8 mouse cellular contexts compared by ENCODE assay signal in genomic region chr10:81329194-81329975, GRCm38 (mm10). TPM values are rescaled to one million over a fixed set of nuclear protein-coding genes. Genes with fewer than 3 reads are reported as not detected.
DNase-seq lines count a peak whose midpoint lies in the region; ATAC-seq and TF ChIP-seq lines count a peak whose summit lies in the region.

No protein-coding gene starts in this region.

- TF ChIP-seq POLR2A in testis, adult 2 months (IDR thresholded peaks at IDR 0.05; ENCODE audit: control insufficient read depth, low read depth, low read length): no peak

- no peak for TF ChIP-seq CTCF in testis, adult 2 months (IDR thresholded peaks at IDR 0.05; ENCODE audit: control insufficient read depth, insufficient read depth, insufficient replicate concordance, low read depth, low read length)
- TF ChIP-seq CTCF in midbrain, postnatal 0 days (IDR thresholded peaks at IDR 0.05): no peak

- no peak overlapping the region for H3K4me2 ChIP-seq in limb, embryonic 11.5 days (ENCODE audit: low read depth, severe bottlenecking)
- H3K4me2 ChIP-seq in midbrain, postnatal 0 days (ENCODE audit: low read depth, low read length, poor library complexity, severe bottlenecking): no peak overlapping the region

- ATAC-seq in limb, embryonic 11.5 days (ENCODE audit: insufficient number of reproducible peaks, low FRiP score, low TSS enrichment, low read depth): no peak
- no peak for ATAC-seq in midbrain, postnatal 0 days (ENCODE audit: low FRiP score)

- H3K27ac ChIP-seq in testis, adult 2 months (ENCODE audit: control insufficient read depth, insufficient read depth, low read depth, low read length): peak overlapping the region; percentile 27; the same call in 1 of the 2 replicates
- H3K27ac ChIP-seq in limb, embryonic 11.5 days (replicated peaks; ENCODE audit: low read depth, low read length): 0 out of 2 replicates have a peak overlapping the region, but pooled peaks have one; percentile 8
- H3K27ac ChIP-seq in midbrain, postnatal 0 days (ENCODE audit: low read depth, low read length): no peak overlapping the region

- no peaks in the 10 kb centered on the region for H3K36me3 ChIP-seq in testis, adult 2 months (ENCODE audit: control insufficient read depth, insufficient read depth, low read length)
- H3K36me3 ChIP-seq in limb, embryonic 11.5 days (ENCODE audit: control insufficient read depth, insufficient read depth, low read length): peaks cover 25% of the 10 kb centered on the region
- peaks cover 33% of the 10 kb centered on the region for H3K36me3 ChIP-seq in midbrain, postnatal 0 days (ENCODE audit: insufficient read depth, low read length)

- H3K4me1 ChIP-seq in testis, adult 2 months (ENCODE audit: control insufficient read depth, insufficient read depth, low read length): peaks cover 7% of the 10 kb centered on the region
- 0 out of 2 replicates have a peak, but pooled peaks cover 7% of the 10 kb centered on the region for H3K4me1 ChIP-seq in limb, embryonic 11.5 days (ENCODE audit: control insufficient read depth, insufficient read depth, low read length)
- no peaks in the 10 kb centered on the region for H3K4me1 ChIP-seq in midbrain, postnatal 0 days (ENCODE audit: insufficient read depth, low read length)

- H3K4me3 ChIP-seq in testis, adult 2 months (ENCODE audit: control insufficient read depth, low read depth, low read length): no peak overlapping the region
- no peak overlapping the region for H3K4me3 ChIP-seq in limb, embryonic 11.5 days (ENCODE audit: low read depth, low read length)
- no peak overlapping the region for H3K4me3 ChIP-seq in midbrain, postnatal 0 days (ENCODE audit: low read depth, low read length)

- 69% methylated on average over 10 of the region's 10 CpGs for WGBS in limb, embryonic 11.5 days
- 74% methylated on average over 10 of the region's 10 CpGs for WGBS in midbrain, postnatal 0 days

- peak; percentile 62 for DNase-seq in adrenal gland, postnatal 14 days
- no peak for DNase-seq in adrenal gland, postnatal 25 days
- no peak for DNase-seq in testis, postnatal 14 days (ENCODE audit: low spot score)
- DNase-seq in limb, embryonic 11.5 days (ENCODE audit: low spot score): no peak
- peak; percentile 80 to 82 for DNase-seq in spleen, postnatal 36 days (ENCODE audit: low spot score in 2 of 2)
- no peak for DNase-seq in cerebellum, adult 11-12 months
- no peak for DNase-seq in midbrain, postnatal 0 days (ENCODE audit: low spot score)

- no peaks in the 10 kb centered on the region for H3K9me3 ChIP-seq in limb, embryonic 11.5 days (ENCODE audit: control insufficient read depth, low read length)
- H3K9me3 ChIP-seq in midbrain, postnatal 0 days (ENCODE audit: low read length): no peaks in the 10 kb centered on the region

- H3K9ac ChIP-seq in limb, embryonic 11.5 days (ENCODE audit: low read length): peak overlapping the region; percentile 30; the same call in 1 of the 2 replicates
- H3K9ac ChIP-seq in midbrain, postnatal 0 days (replicated peaks; ENCODE audit: low read length, poor library complexity, severe bottlenecking): no peak overlapping the region

- no peaks in the 10 kb centered on the region for H3K27me3 ChIP-seq in testis, adult 2 months (ENCODE audit: control insufficient read depth, insufficient read depth, low read length)
- peaks cover 14% of the 10 kb centered on the region for H3K27me3 ChIP-seq in limb, embryonic 11.5 days (ENCODE audit: control insufficient read depth, insufficient read depth, low read length)
- H3K27me3 ChIP-seq in midbrain, postnatal 0 days (ENCODE audit: insufficient read depth, low read length): peaks cover 11% of the 10 kb centered on the region

RNA-seq across cellular contexts. Expression of gene Tbxa2r, which starts 0.9 kb away (rescaled TPM):
- total RNA-seq in adrenal gland, postnatal 14 days (2021): 38.6 and 47.0 TPM in 2 replicates
- total RNA-seq in adrenal gland, postnatal 25 days (2021): 65.7 and 69.5 TPM in 2 replicates
- 0.47 and 0.91 TPM in 2 replicates for polyA plus RNA-seq in testis, adult 2 months (2012; rRNA removed)
- 1.7 and 1.8 TPM in 2 replicates for polyA plus RNA-seq in limb, embryonic 11.5 days (2014; fragmentation: Nextera tagmentation; extraction: Ambion mirVana)
- total RNA-seq in midbrain, postnatal 0 days (2014; rRNA removed): 4.3 and 7.0 TPM in 2 replicates
- polyA plus RNA-seq in midbrain, postnatal 0 days (2015; fragmentation: Nextera tagmentation; extraction: Ambion mirVana): 3.8 and 4.7 TPM in 2 replicates

RNA-seq across cellular contexts. Expression of gene Cactin, which starts 8.5 kb away (rescaled TPM):
- 33.1 and 40.7 TPM in 2 replicates for total RNA-seq in adrenal gland, postnatal 14 days (2021)
- 44.0 and 45.7 TPM in 2 replicates for total RNA-seq in adrenal gland, postnatal 25 days (2021)
- 13.4 and 16.5 TPM in 2 replicates for polyA plus RNA-seq in testis, adult 2 months (2012; rRNA removed)
- 35.9 and 40.0 TPM in 2 replicates for polyA plus RNA-seq in limb, embryonic 11.5 days (2014; fragmentation: Nextera tagmentation; extraction: Ambion mirVana)
- 19.5 and 22.7 TPM in 2 replicates for total RNA-seq in midbrain, postnatal 0 days (2014; rRNA removed)
- polyA plus RNA-seq in midbrain, postnatal 0 days (2015; fragmentation: Nextera tagmentation; extraction: Ambion mirVana): 18.4 and 20.2 TPM in 2 replicates

RNA-seq across cellular contexts. Expression of gene Gipc3, which starts 13.7 kb away (rescaled TPM):
- total RNA-seq in adrenal gland, postnatal 14 days (2021): 4.6 and 5.1 TPM in 2 replicates
- total RNA-seq in adrenal gland, postnatal 25 days (2021): 4.5 and 4.7 TPM in 2 replicates
- polyA plus RNA-seq in testis, adult 2 months (2012; rRNA removed): 3.3 and 4.1 TPM in 2 replicates
- polyA plus RNA-seq in limb, embryonic 11.5 days (2014; fragmentation: Nextera tagmentation; extraction: Ambion mirVana): not detected in 2 replicates
- total RNA-seq in midbrain, postnatal 0 days (2014; rRNA removed): 0.09 and 0.16 TPM in 2 replicates
- not detected in 2 replicates for polyA plus RNA-seq in midbrain, postnatal 0 days (2015; fragmentation: Nextera tagmentation; extraction: Ambion mirVana)

RNA-seq across cellular contexts. Expression of gene Hmg20b, which starts 20.9 kb away (rescaled TPM):
- total RNA-seq in adrenal gland, postnatal 14 days (2021): 83.0 and 90.1 TPM in 2 replicates
- total RNA-seq in adrenal gland, postnatal 25 days (2021): 102 and 111 TPM in 2 replicates
- 23.0 and 27.7 TPM in 2 replicates for polyA plus RNA-seq in testis, adult 2 months (2012; rRNA removed)
- polyA plus RNA-seq in limb, embryonic 11.5 days (2014; fragmentation: Nextera tagmentation; extraction: Ambion mirVana): 129 and 130 TPM in 2 replicates
- 9.6 and 12.6 TPM in 2 replicates for total RNA-seq in midbrain, postnatal 0 days (2014; rRNA removed)
- polyA plus RNA-seq in midbrain, postnatal 0 days (2015; fragmentation: Nextera tagmentation; extraction: Ambion mirVana): 23.4 and 24.5 TPM in 2 replicates

RNA-seq across cellular contexts. Expression of gene Mfsd12, which starts 27.9 kb away (rescaled TPM):
- total RNA-seq in adrenal gland, postnatal 14 days (2021): 15.2 and 16.3 TPM in 2 replicates
- total RNA-seq in adrenal gland, postnatal 25 days (2021): 14.3 and 21.6 TPM in 2 replicates
- 33.1 and 39.7 TPM in 2 replicates for polyA plus RNA-seq in testis, adult 2 months (2012; rRNA removed)
- polyA plus RNA-seq in limb, embryonic 11.5 days (2014; fragmentation: Nextera tagmentation; extraction: Ambion mirVana): 4.7 and 5.9 TPM in 2 replicates
- total RNA-seq in midbrain, postnatal 0 days (2014; rRNA removed): 31.9 and 40.6 TPM in 2 replicates
- 13.6 and 15.4 TPM in 2 replicates for polyA plus RNA-seq in midbrain, postnatal 0 days (2015; fragmentation: Nextera tagmentation; extraction: Ambion mirVana)

Comparison
In these comparisons a context has a peak if more than half of its experiments do, and no peak if none do; other contexts are left out.
1. DNase-seq: peak in adrenal gland, postnatal 14 days (single experiment) and spleen, postnatal 36 days (2 of 2); none in adrenal gland, postnatal 25 days (single experiment), testis, postnatal 14 days (single experiment), limb, embryonic 11.5 days (single experiment), cerebellum, adult 11-12 months (single experiment) and midbrain, postnatal 0 days (single experiment).